Mouse (Mus musculus) thymus, adult 2 months (tissue): ENCODE results near the gene Mtap.

Experiments used
- CTCF ChIP-seq: fragments of 200-500 bp; IDR thresholded peaks from 2 replicates; pipeline ENCODE4 v1.5.1; 2012; ENCODE audit warnings: mild to moderate bottlenecking, control low read depth, low read length, moderate library complexity, borderline replicate concordance; ENCODE audit not compliant: control insufficient read depth, poor library complexity, insufficient read depth; ENCODE audit errors: extremely low read depth
- POLR2A ChIP-seq: fragments of 200-500 bp; IDR thresholded peaks from 2 replicates; pipeline ENCODE4 v1.6.1; 2012; ENCODE audit warnings: mild to moderate bottlenecking, low read length, control low read depth, moderate library complexity; ENCODE audit not compliant: control insufficient read depth, poor library complexity, insufficient read depth; ENCODE audit errors: extremely low read depth

GRCm38 (mm10) chr4:89195481-89195880 lies 58.6 kb downstream of the Mtap start:
- TF ChIP-seq CTCF, result no peak
- TF ChIP-seq POLR2A, result no peak
